Mouse (Mus musculus): ENCODE data around the gene Rnft2.

DNA sequence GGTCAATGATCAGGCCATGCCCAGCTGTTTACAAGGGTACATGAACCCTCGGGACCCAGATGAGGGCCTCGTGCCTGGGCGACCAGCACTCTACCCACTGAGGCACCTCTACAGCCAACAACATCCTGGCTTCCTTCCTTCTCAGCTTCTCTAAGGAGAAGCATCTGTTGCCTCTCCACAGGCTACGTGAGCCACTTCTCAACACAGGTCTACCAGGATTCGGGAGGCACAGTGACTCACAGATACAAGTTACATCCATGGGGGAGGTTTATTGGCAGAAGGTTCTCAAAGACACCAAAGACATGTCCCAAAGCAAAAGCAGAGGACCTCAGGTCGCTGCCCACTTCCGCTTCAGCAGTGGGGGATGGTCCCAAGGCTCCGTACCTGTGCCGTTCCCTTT, 54.4 kb downstream of the Rnft2 start:
- TF ChIP-seq EP300 (IDR thresholded peaks at IDR 0.05; ENCODE audit: low read depth) (no peak), CTCF (IDR thresholded peaks at IDR 0.05; ENCODE audit: low read depth) (no peak)
